Mouse (Mus musculus): ENCODE data around the gene Klk12. TPM values are rescaled to one million over a fixed set of nuclear protein-coding genes. Genes with fewer than 3 reads are reported as not detected.

Gene Klk12
- polyA plus RNA-seq, 1 experiment from 2014 or later: not detected

DNA sequence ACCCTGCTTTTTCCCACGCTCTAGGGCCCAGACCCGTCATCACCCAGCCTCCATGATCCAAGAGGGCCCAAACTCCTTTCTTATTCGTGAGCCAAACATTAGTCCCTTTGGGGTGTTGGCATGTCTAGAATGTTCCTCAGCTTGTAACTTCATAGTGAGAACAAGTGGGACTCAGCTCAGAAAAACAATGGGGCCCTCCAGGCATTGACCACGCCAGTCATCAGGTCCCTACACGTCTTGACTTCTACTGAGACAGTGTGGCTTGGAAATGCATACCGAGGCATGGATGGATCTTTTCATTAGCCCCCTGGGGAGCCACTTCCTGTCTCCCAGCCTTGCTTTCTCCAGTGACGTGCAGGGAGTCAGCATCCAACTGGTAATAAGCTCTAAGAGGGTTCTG is 31.2 kb downstream of the Klk12 start:
- peaks cover 12% of the 10 kb centered on the region for H3K4me1 ChIP-seq (ENCODE audit: control insufficient read depth, insufficient read depth, low read length)
- no peaks in the 10 kb centered on the region for H3K36me3 ChIP-seq (ENCODE audit: control insufficient read depth, insufficient read depth)
- no peak overlapping the region for H3K4me3 ChIP-seq (ENCODE audit: low read length)
- no peak for ATAC-seq (replicated peaks; ENCODE audit: extremely low read depth, insufficient read depth, low FRiP score)
- WGBS: 62% methylated on average over 7 of the region's 7 CpGs
- H3K27ac ChIP-seq (ENCODE audit: low read length): no peak overlapping the region
- no peaks in the 10 kb centered on the region for H3K9me3 ChIP-seq (replicated peaks; ENCODE audit: control insufficient read depth, low read length)
- no peak overlapping the region for H3K4me2 ChIP-seq (ENCODE audit: low read depth, low read length)
- H3K27me3 ChIP-seq (ENCODE audit: control insufficient read depth, insufficient read depth, low read length): peaks cover 6% of the 10 kb centered on the region; the same call in 1 of the 2 replicates
- no peak overlapping the region for H3K9ac ChIP-seq (ENCODE audit: low read length)

DNA sequence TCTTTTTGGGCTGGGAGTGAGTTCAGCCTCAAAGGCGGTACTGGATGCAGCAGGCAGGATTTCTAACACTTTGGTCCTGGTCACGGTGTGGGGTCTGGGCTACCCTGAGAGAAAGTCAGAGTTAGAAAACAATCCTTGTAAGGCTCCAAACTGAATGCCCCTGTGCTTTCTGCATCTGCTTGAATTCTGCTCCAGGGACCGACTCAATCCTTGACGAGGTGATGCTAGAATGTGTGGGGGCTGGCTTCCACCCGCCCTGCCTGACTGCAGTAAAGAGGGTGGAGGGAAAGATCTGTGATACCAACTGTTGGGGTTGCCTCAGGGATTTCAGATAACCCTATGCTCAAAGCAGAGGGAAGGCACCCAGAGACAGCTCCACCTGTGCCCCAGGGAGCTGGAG is 42.3 kb downstream of the Klk12 start, which contains the start of gene Klk7:
Gene Klk7, plus strand, starts transcription at position 301 of the 400 bp plus-strand sequence.
- Histone ChIP-seq H3K9ac (ENCODE audit: low read length) (no peak within 1 kb of the TSS), H3K4me1 (ENCODE audit: control insufficient read depth, insufficient read depth, low read length) (no peaks in the 10 kb centered on the region), H3K27me3 (ENCODE audit: control insufficient read depth, insufficient read depth, low read length) (no peaks in the 10 kb centered on the region), H3K4me3 (ENCODE audit: low read length) (no peak within 1 kb of the TSS), H3K9me3 (replicated peaks; ENCODE audit: control insufficient read depth, low read length) (no peaks in the 10 kb centered on the region), H3K27ac (ENCODE audit: low read length) (no peak within 1 kb of the TSS), H3K36me3 (ENCODE audit: control insufficient read depth, insufficient read depth) (no peaks in the 10 kb centered on the region), H3K4me2 (ENCODE audit: low read depth, low read length) (no peak within 1 kb of the TSS)
- no peak for ATAC-seq (replicated peaks; ENCODE audit: extremely low read depth, insufficient read depth, low FRiP score)
- 38% methylated on average over 5 of the region's 5 CpGs for WGBS

DNA sequence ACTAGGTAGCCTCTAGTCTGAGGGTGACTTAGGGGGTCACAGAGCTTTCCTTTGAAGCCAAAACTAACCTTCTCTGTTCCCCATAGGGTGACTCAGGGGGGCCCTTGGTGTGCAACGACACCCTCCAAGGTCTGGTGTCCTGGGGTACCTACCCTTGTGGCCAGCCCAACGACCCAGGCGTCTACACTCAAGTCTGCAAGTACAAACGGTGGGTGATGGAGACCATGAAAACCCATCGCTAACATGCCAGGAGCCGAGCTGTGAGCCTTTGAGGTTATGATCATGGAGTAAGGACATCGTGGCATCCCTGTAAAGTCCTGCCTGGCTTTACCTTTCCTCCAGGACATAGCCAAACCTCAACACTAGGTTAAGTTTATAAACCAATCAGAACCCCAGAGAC is 46.5 kb downstream of the Klk12 start:
- Histone ChIP-seq H3K9ac (ENCODE audit: low read length) (no peak overlapping the region), H3K36me3 (ENCODE audit: control insufficient read depth, insufficient read depth) (no peaks in the 10 kb centered on the region), H3K27ac (ENCODE audit: low read length) (no peak overlapping the region), H3K4me1 (ENCODE audit: control insufficient read depth, insufficient read depth, low read length) (no peaks in the 10 kb centered on the region), H3K4me3 (ENCODE audit: low read length) (no peak overlapping the region), H3K27me3 (ENCODE audit: control insufficient read depth, insufficient read depth, low read length) (no peaks in the 10 kb centered on the region), H3K9me3 (replicated peaks; ENCODE audit: control insufficient read depth, low read length) (no peaks in the 10 kb centered on the region), H3K4me2 (ENCODE audit: low read depth, low read length) (no peak overlapping the region)
- 80% methylated on average over 7 of the region's 7 CpGs for WGBS
- no peak for ATAC-seq (replicated peaks; ENCODE audit: extremely low read depth, insufficient read depth, low FRiP score)

DNA sequence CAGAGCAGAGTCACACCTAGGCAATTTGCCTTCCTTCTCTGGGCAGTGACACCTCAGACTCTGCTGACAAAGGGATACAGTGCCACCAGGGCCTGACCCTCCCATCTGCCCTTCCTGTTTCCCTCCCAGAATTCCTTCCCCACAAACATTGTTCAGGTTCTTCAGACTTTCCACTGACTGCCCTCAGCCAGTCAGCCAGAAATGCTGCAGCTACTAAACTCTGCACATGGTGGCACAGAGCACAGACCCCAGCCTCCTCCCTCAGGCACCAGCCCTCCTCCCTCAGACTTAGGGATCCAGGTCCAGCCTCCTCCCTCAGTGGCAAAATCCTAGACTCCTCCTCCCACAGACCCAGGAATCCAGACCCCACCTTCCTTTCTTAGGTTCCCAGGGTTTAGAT is 48.0 kb downstream of the Klk12 start:
- no peak overlapping the region for H3K9ac ChIP-seq (ENCODE audit: low read length)
- H3K27ac ChIP-seq (ENCODE audit: low read length): no peak overlapping the region
- H3K4me3 ChIP-seq (ENCODE audit: low read length): no peak overlapping the region
- no peaks in the 10 kb centered on the region for H3K27me3 ChIP-seq (ENCODE audit: control insufficient read depth, insufficient read depth, low read length)
- ATAC-seq (replicated peaks; ENCODE audit: extremely low read depth, insufficient read depth, low FRiP score): no peak
- H3K9me3 ChIP-seq (replicated peaks; ENCODE audit: control insufficient read depth, low read length): no peaks in the 10 kb centered on the region
- H3K36me3 ChIP-seq (ENCODE audit: control insufficient read depth, insufficient read depth): no peaks in the 10 kb centered on the region
- no peak overlapping the region for H3K4me2 ChIP-seq (ENCODE audit: low read depth, low read length)
- H3K4me1 ChIP-seq (ENCODE audit: control insufficient read depth, insufficient read depth, low read length): no peaks in the 10 kb centered on the region

- Histone ChIP-seq H3K4me3 (ENCODE audit: low read length) (no peak overlapping the region), H3K9ac (ENCODE audit: low read length) (no peak overlapping the region), H3K4me1 (ENCODE audit: control insufficient read depth, insufficient read depth, low read length) (no peaks in the 10 kb centered on the region), H3K9me3 (replicated peaks; ENCODE audit: control insufficient read depth, low read length) (no peaks in the 10 kb centered on the region), H3K27me3 (ENCODE audit: control insufficient read depth, insufficient read depth, low read length) (no peaks in the 10 kb centered on the region), H3K4me2 (ENCODE audit: low read depth, low read length) (no peak overlapping the region), H3K27ac (ENCODE audit: low read length) (no peak overlapping the region), H3K36me3 (ENCODE audit: control insufficient read depth, insufficient read depth) (no peaks in the 10 kb centered on the region)
- ATAC-seq (replicated peaks; ENCODE audit: extremely low read depth, insufficient read depth, low FRiP score): no peak
- WGBS: 81% methylated on average over 7 of the region's 7 CpGs
Observed at GRCm38 (mm10) chr7:43821581-43821980, 52.9 kb downstream of the Klk12 start.

Other genes starting within 250 kb of the Klk12 start
- gene Cd33, start 224.5 kb upstream of the Klk12 start, polyA plus RNA-seq (2015; fragmentation: Nextera tagmentation; extraction: Ambion mirVana): 0.51 and 0.85 TPM in 2 replicates
- 1.3 and 2.0 TPM in 2 replicates for gene Zfp658, start 206.6 kb upstream of the Klk12 start, polyA plus RNA-seq (2015; fragmentation: Nextera tagmentation; extraction: Ambion mirVana)
- gene Zfp719, start 189.3 kb upstream of the Klk12 start, polyA plus RNA-seq (2015; fragmentation: Nextera tagmentation; extraction: Ambion mirVana): 7.4 TPM in 2 replicates
- gene Zfp819, start 161.7 kb upstream of the Klk12 start, polyA plus RNA-seq (2015; fragmentation: Nextera tagmentation; extraction: Ambion mirVana): not detected in 2 replicates
- gene Ceacam18, start 134.2 kb upstream of the Klk12 start, polyA plus RNA-seq (2015; fragmentation: Nextera tagmentation; extraction: Ambion mirVana): 0.09 TPM in 1 of 2 replicates, not detected in the other
- 0.62 and 0.71 TPM in 2 replicates for gene Siglece, start 108.7 kb upstream of the Klk12 start, polyA plus RNA-seq (2015; fragmentation: Nextera tagmentation; extraction: Ambion mirVana)
- gene Ctu1, start 96.9 kb upstream of the Klk12 start, polyA plus RNA-seq (2015; fragmentation: Nextera tagmentation; extraction: Ambion mirVana): 7.2 and 7.6 TPM in 2 replicates
- not detected in 2 replicates for gene Klk14, start 78.5 kb upstream of the Klk12 start, polyA plus RNA-seq (2015; fragmentation: Nextera tagmentation; extraction: Ambion mirVana)
- gene Klk13, start 56.3 kb upstream of the Klk12 start, polyA plus RNA-seq (2015; fragmentation: Nextera tagmentation; extraction: Ambion mirVana): 0.17 and 0.45 TPM in 2 replicates
- gene Klk11, start 5.7 kb downstream of the Klk12 start, polyA plus RNA-seq (2015; fragmentation: Nextera tagmentation; extraction: Ambion mirVana): 0.19 and 0.25 TPM in 2 replicates
- 1.6 and 1.7 TPM in 2 replicates for gene Klk10, start 12.1 kb downstream of the Klk12 start, polyA plus RNA-seq (2015; fragmentation: Nextera tagmentation; extraction: Ambion mirVana)
- 0.09 and 0.10 TPM in 2 replicates for gene Klk9, start 23.0 kb downstream of the Klk12 start, polyA plus RNA-seq (2015; fragmentation: Nextera tagmentation; extraction: Ambion mirVana)
- gene Klk8, start 28.7 kb downstream of the Klk12 start, polyA plus RNA-seq (2015; fragmentation: Nextera tagmentation; extraction: Ambion mirVana): 22.1 and 23.0 TPM in 2 replicates
- gene Klk7, start 42.4 kb downstream of the Klk12 start, polyA plus RNA-seq (2015; fragmentation: Nextera tagmentation; extraction: Ambion mirVana): 0.12 TPM in 1 of 2 replicates, not detected in the other
- not detected in 2 replicates for gene Klk6, start 55.6 kb downstream of the Klk12 start, polyA plus RNA-seq (2015; fragmentation: Nextera tagmentation; extraction: Ambion mirVana)
- not detected in 2 replicates for gene Klk5, start 73.1 kb downstream of the Klk12 start, polyA plus RNA-seq (2015; fragmentation: Nextera tagmentation; extraction: Ambion mirVana)
- gene Klk4, start 112.3 kb downstream of the Klk12 start, polyA plus RNA-seq (2015; fragmentation: Nextera tagmentation; extraction: Ambion mirVana): 0.11 and 0.15 TPM in 2 replicates
- gene Klk15, start 164.8 kb downstream of the Klk12 start, polyA plus RNA-seq (2015; fragmentation: Nextera tagmentation; extraction: Ambion mirVana): not detected in 2 replicates
- not detected in 2 replicates for gene Klk1b8, start 181.8 kb downstream of the Klk12 start, polyA plus RNA-seq (2015; fragmentation: Nextera tagmentation; extraction: Ambion mirVana)
- gene Klk1b1, start 197.9 kb downstream of the Klk12 start, polyA plus RNA-seq (2015; fragmentation: Nextera tagmentation; extraction: Ambion mirVana): 0.28 TPM in 1 of 2 replicates, not detected in the other
- not detected in 2 replicates for gene Klk1b9, start 207.2 kb downstream of the Klk12 start, polyA plus RNA-seq (2015; fragmentation: Nextera tagmentation; extraction: Ambion mirVana)
- 0.17 TPM in 1 of 2 replicates, not detected in the other for gene Klk1b11, start 227.0 kb downstream of the Klk12 start, polyA plus RNA-seq (2015; fragmentation: Nextera tagmentation; extraction: Ambion mirVana)
- gene Klk1b26, start 243.3 kb downstream of the Klk12 start, polyA plus RNA-seq (2015; fragmentation: Nextera tagmentation; extraction: Ambion mirVana): 0.13 TPM in 1 of 2 replicates, not detected in the other

All from heart, embryonic 16.5 days (tissue).